Mouse (Mus musculus) heart, embryonic 15.5 days (tissue): ENCODE measurements around the gene Gm9964. TPM values are rescaled to one million over a fixed set of nuclear protein-coding genes. Genes with fewer than 3 reads are reported as not detected.
"Not testable (repeated sequence)": the region's sequence is repeated elsewhere in the genome, so short reads cannot be mapped to it uniquely, and the experiment has no call there.

Source experiments
- ATAC-seq: fragments of 200-750 bp; cut with Nextera tagmentation; replicated peaks from 2 replicates; pipeline ENCODE4 v1.8.0; 2017; ENCODE audit warnings: low read depth, moderate TSS enrichment; ENCODE audit not compliant: insufficient number of reproducible peaks, insufficient read depth, low FRiP score
- H3K27ac ChIP-seq: fragments of 300-500 bp; sonication (generic); 2 replicates; pipeline ENCODE4 v1.5.1; 2015; ENCODE audit warnings: mild to moderate bottlenecking, inconsistent platforms
- H3K27me3 ChIP-seq: fragments of 300-500 bp; sonication (generic); 2 replicates; pipeline ENCODE4 v1.6.1; 2015; ENCODE audit warnings: inconsistent platforms
- H3K36me3 ChIP-seq: fragments of 300-500 bp; sonication (generic); 2 replicates; pipeline ENCODE4 v1.6.1; 2015; ENCODE audit warnings: mild to moderate bottlenecking, inconsistent platforms
- H3K4me1 ChIP-seq: fragments of 300-500 bp; sonication (generic); replicated peaks from 2 replicates; pipeline ENCODE4 v1.6.1; 2015; ENCODE audit warnings: inconsistent platforms
- H3K4me2 ChIP-seq: fragments of 300-500 bp; sonication (generic); 2 replicates; pipeline ENCODE4 v1.6.1; 2015; ENCODE audit warnings: inconsistent platforms, mild to moderate bottlenecking, moderate library complexity
- H3K4me3 ChIP-seq: fragments of 300-500 bp; sonication (generic); 2 replicates; pipeline ENCODE4 v1.5.1; 2015; ENCODE audit warnings: mild to moderate bottlenecking, inconsistent platforms
- H3K9ac ChIP-seq: fragments of 300-500 bp; sonication (generic); 2 replicates; pipeline ENCODE4 v1.6.1; 2015; ENCODE audit warnings: mild to moderate bottlenecking, inconsistent platforms
- H3K9me3 ChIP-seq: fragments of 300-500 bp; sonication (generic); replicated peaks from 2 replicates; pipeline ENCODE4 v1.6.1; 2016; ENCODE audit warnings: inconsistent platforms
- WGBS: fragments of 180-500 bp; shearing (Covaris S2); methylation state at CpG from one replicate; pipeline ENCODE4 v1.1.7; 2015; ENCODE audit warnings: mixed read lengths; 5-methylcytosine and 5-hydroxymethylcytosine counted together
- polyA plus RNA-seq: library from polyadenylated mRNA; unstranded; fragments of >200 nt; fragmentation: Nextera tagmentation; extraction: Ambion mirVana; gene quantifications from 2 replicates; pipeline ENCODE4 v1.2.1, GENCODE M21; 2015

The Gm9964 gene
- polyA plus RNA-seq, 1 experiment from 2014 or later = not detected

- no peak for ATAC-seq
- no peaks in the 10 kb centered on the region for H3K9me3 ChIP-seq
- peaks cover 14% of the 10 kb centered on the region for H3K4me1 ChIP-seq
- WGBS = 15% methylated on average over 5 of the region's 5 CpGs
- H3K36me3 ChIP-seq = no peaks in the 10 kb centered on the region
- no peak overlapping the region for H3K4me2 ChIP-seq
- H3K27me3 ChIP-seq = no peaks in the 10 kb centered on the region
- no peak overlapping the region for H3K4me3 ChIP-seq
- H3K9ac ChIP-seq = no peak overlapping the region
- no peak overlapping the region for H3K27ac ChIP-seq
Measured at GRCm38 (mm10) chr11:79281396-79281795, 15.3 kb downstream of the Gm9964 start.

DNA sequence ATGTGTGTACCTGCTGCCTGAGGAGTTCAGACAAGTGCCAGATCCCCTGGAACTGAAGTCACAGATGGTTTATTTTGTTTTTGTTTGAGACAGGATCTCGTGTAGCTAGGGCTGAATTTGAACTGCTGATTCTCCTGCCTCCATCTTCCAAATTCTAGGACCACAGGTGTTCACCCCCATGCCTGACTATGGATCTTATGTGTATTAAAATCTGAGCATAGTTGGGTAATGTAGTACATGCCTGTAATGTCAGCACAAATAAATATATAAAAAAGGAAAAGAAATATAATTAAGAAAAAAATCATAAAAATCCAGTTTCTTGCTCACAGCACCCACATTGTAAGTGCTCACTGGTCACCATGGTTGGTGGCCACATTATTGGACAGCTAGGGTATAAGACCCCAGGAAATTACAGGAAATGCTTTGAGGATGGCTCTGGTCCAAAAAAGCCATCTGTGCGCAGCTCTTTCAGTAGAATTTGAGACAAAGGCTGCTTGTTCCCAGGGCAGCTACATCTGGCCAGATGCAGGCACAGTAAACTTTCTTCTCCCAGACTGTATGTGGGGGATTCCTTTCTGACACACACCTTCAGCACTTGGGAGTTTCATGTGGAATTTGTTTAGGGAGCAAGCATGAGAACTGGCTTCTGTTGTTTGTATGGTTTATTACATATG lies 16.8 kb downstream of the Gm9964 start:
- Histone ChIP-seq H3K9me3 (no peaks in the 10 kb centered on the region), H3K4me1 (peaks cover 10% of the 10 kb centered on the region), H3K36me3 (no peaks in the 10 kb centered on the region), H3K27ac (peak overlapping the region; percentile 11; the same call in 1 of the 2 replicates), H3K4me3 (no peak overlapping the region), H3K27me3 (no peaks in the 10 kb centered on the region), H3K4me2 (no peak overlapping the region), H3K9ac (no peak overlapping the region)
- WGBS = 43% methylated on average over 2 of the region's 2 CpGs
- ATAC-seq = no peak

DNA sequence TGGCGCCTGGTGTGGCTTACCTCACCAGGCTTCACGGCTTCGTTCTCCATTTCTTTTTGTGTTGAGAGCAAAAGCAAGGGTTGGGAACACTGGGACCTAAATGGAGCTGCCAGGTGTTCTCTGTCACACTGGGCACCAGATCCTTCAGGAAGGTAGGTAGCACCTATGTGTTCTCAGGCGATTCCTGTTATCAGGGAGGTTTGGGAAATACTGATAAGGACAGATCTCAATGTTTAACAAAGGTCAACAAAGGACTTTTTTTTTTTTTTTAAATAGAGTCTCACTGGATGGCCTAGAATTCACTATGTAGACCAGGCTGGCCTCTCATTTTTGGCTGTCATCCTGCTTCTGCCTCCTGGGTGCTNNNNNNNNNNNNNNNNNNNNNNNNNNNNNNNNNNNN lies 22.9 kb downstream of the Gm9964 start:
- Histone ChIP-seq H3K36me3 (no peaks in the 10 kb centered on the region), H3K4me3 (no peak overlapping the region), H3K4me1 (no peaks in the 10 kb centered on the region), H3K4me2 (no peak overlapping the region), H3K9me3 (no peaks in the 10 kb centered on the region), H3K27me3 (no peaks in the 10 kb centered on the region), H3K9ac (no peak overlapping the region), H3K27ac (no peak overlapping the region)
- WGBS = 66% methylated on average over 4 of the region's 4 CpGs
- ATAC-seq = no peak

DNA sequence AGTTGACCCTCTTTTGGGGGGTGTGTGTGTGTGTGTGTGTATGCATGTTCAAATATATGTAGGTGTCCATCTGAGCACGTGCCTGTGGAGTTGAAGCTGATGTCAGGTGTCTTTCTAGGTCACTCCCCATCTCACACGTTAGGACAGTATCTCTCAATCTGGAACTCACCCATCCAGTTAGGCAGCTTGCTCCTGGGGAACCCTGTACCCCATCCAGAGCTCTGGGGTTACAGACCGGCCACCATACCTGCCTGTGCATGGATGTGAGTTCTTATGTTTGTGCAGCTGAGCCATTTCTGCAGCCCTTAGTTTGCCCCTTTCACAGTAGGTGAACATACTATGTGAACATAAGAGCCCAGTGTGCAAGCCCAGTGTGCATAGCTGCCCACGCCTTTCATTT lies 23.7 kb downstream of the Gm9964 start:
- Histone ChIP-seq H3K9me3 (no peaks in the 10 kb centered on the region), H3K27ac (no peak overlapping the region), H3K9ac (no peak overlapping the region), H3K4me2 (no peak overlapping the region), H3K36me3 (no peaks in the 10 kb centered on the region), H3K27me3 (no peaks in the 10 kb centered on the region), H3K4me1 (no peaks in the 10 kb centered on the region), H3K4me3 (no peak overlapping the region)
- WGBS = 66% methylated on average over 4 of the region's 4 CpGs
- no peak for ATAC-seq

GRCm38 (mm10) chr11:79267171-79267570 lies 29.5 kb downstream of the Gm9964 start:
- Histone ChIP-seq H3K9me3 (no peaks in the 10 kb centered on the region), H3K36me3 (no peaks in the 10 kb centered on the region), H3K9ac (no peak overlapping the region), H3K4me1 (peaks cover 10% of the 10 kb centered on the region), H3K4me2 (no peak overlapping the region), H3K27me3 (no peaks in the 10 kb centered on the region), H3K27ac (no peak overlapping the region), H3K4me3 (no peak overlapping the region)
- no peak for ATAC-seq
- WGBS = 17% methylated on average over 1 of the region's 1 CpGs

DNA sequence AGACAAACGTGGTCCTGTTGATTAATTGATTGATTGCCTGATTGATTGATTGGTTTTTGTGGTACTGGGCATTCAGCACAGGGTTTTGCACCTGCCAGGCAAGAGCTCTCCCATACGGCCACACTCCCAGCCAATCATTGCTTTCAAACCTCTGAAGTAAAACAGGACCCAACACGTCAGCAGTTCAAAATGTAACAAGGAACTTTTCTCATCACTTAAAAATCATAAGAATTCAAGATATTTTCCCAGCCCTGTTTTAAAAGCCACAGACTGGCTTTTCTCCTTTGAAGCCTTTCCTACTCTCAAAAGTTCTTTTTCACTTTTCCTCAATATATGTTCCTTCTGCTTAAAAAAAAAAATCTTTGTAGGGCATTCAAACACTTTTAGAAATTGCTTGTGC lies 32.3 kb downstream of the Gm9964 start:
- H3K36me3 ChIP-seq = no peaks in the 10 kb centered on the region
- no peak for ATAC-seq
- H3K4me3 ChIP-seq = no peak overlapping the region
- no peaks in the 10 kb centered on the region for H3K9me3 ChIP-seq
- H3K27me3 ChIP-seq = no peaks in the 10 kb centered on the region
- WGBS = 29% methylated on average over 3 of the region's 3 CpGs
- H3K27ac ChIP-seq = peak overlapping the region; percentile 55
- no peak overlapping the region for H3K4me2 ChIP-seq
- no peak overlapping the region for H3K9ac ChIP-seq
- peaks cover 10% of the 10 kb centered on the region for H3K4me1 ChIP-seq

DNA sequence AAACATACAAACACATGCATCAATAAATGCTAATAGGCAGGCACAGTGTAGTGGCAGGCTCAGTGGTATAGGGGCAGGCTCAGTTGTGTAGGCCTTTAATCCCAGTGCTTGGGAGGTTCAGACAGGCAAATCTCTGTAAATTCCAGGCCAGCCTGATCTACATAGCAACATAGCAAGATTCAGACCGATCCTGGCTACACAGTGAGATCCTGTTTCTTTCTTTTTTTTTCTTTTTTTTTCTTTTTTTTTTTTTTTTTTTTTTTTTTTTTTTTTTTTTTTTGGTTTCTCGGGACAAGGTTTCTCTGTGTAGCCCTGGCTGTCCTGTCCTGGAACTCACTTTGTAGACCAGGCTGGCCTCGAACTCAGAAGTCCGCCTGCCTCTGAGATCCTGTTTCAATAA lies 36.6 kb downstream of the Gm9964 start:
- H3K4me3 ChIP-seq, ATAC-seq, H3K4me2 ChIP-seq, H3K27ac ChIP-seq, H3K9me3 ChIP-seq, H3K36me3 ChIP-seq, H3K4me1 ChIP-seq, H3K9ac ChIP-seq, H3K27me3 ChIP-seq: not testable (repeated sequence)
- WGBS = 81% methylated on average over 4 of the region's 4 CpGs

DNA sequence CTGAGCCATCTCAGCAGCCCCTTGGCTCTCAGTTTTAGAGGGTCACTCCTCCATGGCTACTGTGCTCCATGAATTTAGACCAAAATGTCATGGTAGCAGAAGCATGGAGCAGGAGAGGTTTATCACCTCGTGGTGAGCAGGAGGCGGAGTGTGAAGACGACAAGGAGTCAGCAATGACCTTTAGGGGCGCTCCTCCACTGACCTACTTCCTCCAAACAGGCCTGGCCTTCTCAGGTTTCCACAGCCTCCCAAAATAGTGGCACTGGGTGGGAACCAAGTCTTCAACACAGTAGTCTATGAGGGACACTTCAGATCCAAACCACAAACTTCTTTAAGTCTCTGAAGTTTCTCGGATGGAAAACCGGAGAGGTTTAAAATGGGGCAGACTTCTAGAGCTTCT lies 38.0 kb downstream of the Gm9964 start:
- no peaks in the 10 kb centered on the region for H3K9me3 ChIP-seq
- WGBS = 63% methylated on average over 6 of the region's 6 CpGs
- ATAC-seq = no peak

GRCm38 (mm10) chr11:79254391-79255098 lies 42.2 kb downstream of the Gm9964 start, which contains the start of gene Wsb1:
TSS of gene Wsb1 (minus strand) at chr11:79254671.
- WGBS = 2% methylated on average over 50 of the region's 50 CpGs

More for the DNA sequence above, 38.0 kb downstream of the Gm9964 start:
- H3K27ac ChIP-seq = no peak overlapping the region
- H3K27me3 ChIP-seq = no peaks in the 10 kb centered on the region
- H3K4me1 ChIP-seq = 0 out of 2 replicates have a peak, but pooled peaks cover 4% of the 10 kb centered on the region
- no peaks in the 10 kb centered on the region for H3K36me3 ChIP-seq
- no peak overlapping the region for H3K4me3 ChIP-seq
- H3K4me2 ChIP-seq = no peak overlapping the region
- no peak overlapping the region for H3K9ac ChIP-seq

GRCm38 (mm10) chr11:79253542-79254390 lies 42.9 kb downstream of the Gm9964 start:
- Histone ChIP-seq H3K4me2 (peak overlapping the region; percentile 80), H3K36me3 (peaks cover 16% of the 10 kb centered on the region), H3K27me3 (no peaks in the 10 kb centered on the region), H3K9me3 (no peaks in the 10 kb centered on the region), H3K9ac (peak overlapping the region; percentile 87), H3K4me3 (peak overlapping the region; percentile 91), H3K27ac (peak overlapping the region; percentile 97), H3K4me1 (peaks cover 16% of the 10 kb centered on the region)
- under 1% methylated on average over 49 of the region's 49 CpGs for WGBS
- peak; percentile 53 for ATAC-seq

More at GRCm38 (mm10) chr11:79254391-79255098, 42.2 kb downstream of the Gm9964 start, which contains the start of gene Wsb1:
- Histone ChIP-seq H3K9ac (peak within 1 kb of the TSS; percentile 87), H3K36me3 (peaks cover 8% of the 10 kb centered on the region), H3K27ac (peak within 1 kb of the TSS; percentile 97), H3K9me3 (no peaks in the 10 kb centered on the region), H3K4me3 (peak within 1 kb of the TSS; percentile 91), H3K4me2 (peak within 1 kb of the TSS; percentile 80), H3K4me1 (peaks cover 16% of the 10 kb centered on the region), H3K27me3 (no peaks in the 10 kb centered on the region)
- peak; percentile 89 for ATAC-seq

DNA sequence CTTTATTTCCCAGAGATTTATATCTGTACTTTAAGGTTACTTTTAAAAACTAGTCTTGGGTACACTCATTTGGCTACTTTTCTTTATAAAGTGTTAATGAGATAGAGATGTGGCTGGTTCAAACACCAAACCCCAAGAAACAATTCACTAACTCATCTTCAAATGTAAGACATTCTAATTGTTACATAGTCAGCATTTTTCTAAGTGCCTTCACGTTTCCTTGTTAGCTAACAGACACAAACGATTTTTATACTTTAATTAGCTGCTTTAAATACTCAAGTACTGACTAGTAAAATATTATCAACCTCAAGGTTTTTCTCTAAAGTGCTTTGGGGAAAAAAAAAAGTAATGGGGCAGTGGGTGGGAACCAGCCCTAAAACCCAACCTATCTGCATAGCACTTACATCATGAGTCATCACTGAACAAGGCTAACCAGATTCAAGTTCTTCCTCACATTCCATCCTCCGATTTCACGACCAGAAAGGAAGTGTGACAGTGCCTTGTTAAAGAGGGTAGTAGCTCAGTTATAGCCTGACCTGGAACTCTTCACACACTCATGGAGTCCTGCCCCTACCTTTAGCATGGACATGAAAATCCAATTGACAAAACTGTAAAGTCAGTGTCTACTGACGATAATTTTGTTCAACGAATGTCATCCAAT lies 43.7 kb downstream of the Gm9964 start:
- H3K27me3 ChIP-seq = no peaks in the 10 kb centered on the region
- WGBS = 11% methylated on average over 6 of the region's 6 CpGs

More for the DNA sequence above, 43.7 kb downstream of the Gm9964 start:
- Histone ChIP-seq H3K4me3 (peak overlapping the region; percentile 91), H3K9ac (peak overlapping the region; percentile 87), H3K9me3 (no peaks in the 10 kb centered on the region), H3K36me3 (peaks cover 21% of the 10 kb centered on the region), H3K4me1 (peaks cover 16% of the 10 kb centered on the region), H3K4me2 (peak overlapping the region; percentile 80), H3K27ac (peak overlapping the region; percentile 97)
- no peak for ATAC-seq
